Mouse (Mus musculus) embryonic facial prominence, embryonic 14.5 days (tissue): ENCODE measurements at regions not wholly inside any gene's neighbourhood (a gene's known extent, or its start where the extent isn't known, plus 50 kb on each side); places are given as distances from the start of the nearest gene placed in this dataset.

ENCODE experiments used
- ATAC-seq: fragments of 200-750 bp; cut with Nextera tagmentation; 2 replicates; pipeline ENCODE4 v1.8.0; 2017; ENCODE audit warnings: low read depth, moderate number of reproducible peaks, moderate TSS enrichment
- DNase-seq: peaks from one replicate; pipeline ENCODE4 v3.0.0-alpha.2; 2015; ENCODE audit warnings: low spot score
- H3K27ac ChIP-seq: fragments of 300-500 bp; sonication (generic); replicated peaks from 2 replicates; pipeline ENCODE4 v1.5.1; 2014; ENCODE audit warnings: low read depth, mild to moderate bottlenecking, low read length, moderate library complexity
- H3K27me3 ChIP-seq: fragments of 300-500 bp; sonication (generic); replicated peaks from 2 replicates; pipeline ENCODE4 v1.6.1; 2014; ENCODE audit warnings: low read length; ENCODE audit not compliant: control insufficient read depth, insufficient read depth
- H3K36me3 ChIP-seq: fragments of 300-500 bp; sonication (generic); 2 replicates; pipeline ENCODE4 v1.6.1; 2014; ENCODE audit warnings: low read length, mixed read lengths; ENCODE audit not compliant: control insufficient read depth, insufficient read depth
- H3K4me1 ChIP-seq: fragments of 300-500 bp; sonication (generic); 2 replicates; pipeline ENCODE4 v1.6.1; 2014; ENCODE audit warnings: antibody characterized with exemption, low read length; ENCODE audit not compliant: control insufficient read depth, insufficient read depth
- H3K4me2 ChIP-seq: fragments of 300-500 bp; sonication (generic); 2 replicates; pipeline ENCODE4 v1.6.1; 2014; ENCODE audit warnings: low read depth, mild to moderate bottlenecking, low read length, moderate library complexity, mixed read lengths
- H3K4me3 ChIP-seq: fragments of 300-500 bp; sonication (generic); 2 replicates; pipeline ENCODE4 v1.5.1; 2014; ENCODE audit warnings: low read depth, mild to moderate bottlenecking, low read length
- H3K9ac ChIP-seq: fragments of 300-500 bp; sonication (generic); 2 replicates; pipeline ENCODE4 v1.6.1; 2014; ENCODE audit warnings: low read depth, mild to moderate bottlenecking, low read length, moderate library complexity, mixed read lengths
- H3K9me3 ChIP-seq: fragments of 300-500 bp; sonication (generic); 2 replicates; pipeline ENCODE4 v1.6.1; 2016; ENCODE audit warnings: low read length; ENCODE audit not compliant: control insufficient read depth
- WGBS: fragments of 180-500 bp; shearing (Covaris S2); extraction: QIAGEN DNeasy Blood & Tissue Kit; methylation state at CpG from one replicate; pipeline ENCODE4 v1.1.7; 2014; 5-methylcytosine and 5-hydroxymethylcytosine counted together

DNA sequence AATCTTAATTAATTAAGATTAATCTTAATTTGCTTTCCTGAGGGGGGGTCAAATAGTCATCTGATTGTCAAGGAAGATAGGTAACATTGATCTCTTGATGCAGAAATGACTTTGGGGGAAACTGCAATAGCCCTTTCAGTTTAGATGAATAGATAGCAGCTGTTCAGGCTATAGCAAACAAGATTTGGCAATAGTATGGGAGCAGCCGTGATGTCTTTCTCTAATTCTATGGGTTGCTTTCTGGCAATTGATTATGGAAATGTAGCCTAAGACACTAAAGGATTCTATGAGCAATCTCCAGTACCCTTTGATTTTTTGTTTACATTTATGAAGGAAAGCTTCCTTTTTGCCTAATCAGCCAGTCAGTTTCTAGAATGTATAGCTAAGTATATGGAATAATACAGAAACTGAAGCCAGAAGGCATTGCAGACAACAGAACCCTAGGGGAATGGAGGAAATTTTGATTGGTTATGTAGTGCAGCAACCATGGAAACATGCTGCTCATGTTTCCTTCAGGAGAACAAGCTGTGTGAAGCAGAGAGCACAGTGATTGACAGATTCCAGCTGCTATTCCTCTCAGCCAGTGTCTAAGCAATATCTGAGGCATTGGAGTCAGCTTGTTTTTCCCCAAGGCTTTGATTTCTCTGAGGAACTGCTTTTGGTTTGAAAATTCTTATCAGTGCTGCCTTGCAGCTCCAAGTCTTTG lies 608.7 kb upstream of the Cypt1 start:
- no peak overlapping the region for H3K9ac ChIP-seq
- no peaks in the 10 kb centered on the region for H3K36me3 ChIP-seq
- peak; percentile 81 for DNase-seq
- H3K4me1 ChIP-seq = no peaks in the 10 kb centered on the region
- ATAC-seq = peak; percentile 77
- no peak overlapping the region; the same call in 1 of the 2 replicates for H3K27ac ChIP-seq
- WGBS = 52% methylated on average over 1 of the region's 1 CpGs
- H3K9me3 ChIP-seq = no peaks in the 10 kb centered on the region
- no peaks in the 10 kb centered on the region for H3K27me3 ChIP-seq
- no peak overlapping the region for H3K4me3 ChIP-seq
- H3K4me2 ChIP-seq = no peak overlapping the region
